Mouse (Mus musculus) lung, adult 2 months (tissue): ENCODE results near the gene Hbb-bh1. TPM values are rescaled to one million over a fixed set of nuclear protein-coding genes. Genes with fewer than 3 reads are reported as not detected.

Source experiments
- DNase-seq: peaks from one replicate; pipeline ENCODE4 v3.0.0; 2022
- H3K4me1 ChIP-seq: fragments of 200-500 bp; 2 replicates; pipeline ENCODE4 v1.6.1; 2011; ENCODE audit warnings: low read length; ENCODE audit not compliant: control insufficient read depth, insufficient read depth
- H3K4me3 ChIP-seq: fragments of 200-500 bp; replicated peaks from 2 replicates; pipeline ENCODE3; 2011; ENCODE audit warnings: low read depth, mild to moderate bottlenecking, control low read depth, low read length; ENCODE audit errors: extremely low read depth
- CTCF ChIP-seq: fragments of 200-500 bp; IDR thresholded peaks from 2 replicates; pipeline ENCODE4 v1.5.1; 2011; ENCODE audit warnings: mild to moderate bottlenecking, low read length, control low read depth; ENCODE audit not compliant: insufficient read depth
- POLR2A ChIP-seq: fragments of 200-500 bp; IDR thresholded peaks from 2 replicates; pipeline ENCODE4 v1.6.1; 2011; ENCODE audit warnings: low read depth, mild to moderate bottlenecking, control low read depth, low read length, borderline replicate concordance; ENCODE audit errors: extremely low read depth
- WGBS: fragments of 180-500 bp; shearing (Covaris S2); methylation state at CpG from one replicate; pipeline ENCODE4 v1.1.7; 2018; 5-methylcytosine and 5-hydroxymethylcytosine counted together
- polyA plus RNA-seq: library from polyadenylated mRNA; depleted of rRNA; stranded (reverse); fragments of >200 nt; gene quantifications from 2 replicates; pipeline ENCODE4 v1.2.3, GENCODE M21; 2012; rRNA removed

Gene Hbb-bh1
- polyA plus RNA-seq, 1 experiment, result not detected

DNA sequence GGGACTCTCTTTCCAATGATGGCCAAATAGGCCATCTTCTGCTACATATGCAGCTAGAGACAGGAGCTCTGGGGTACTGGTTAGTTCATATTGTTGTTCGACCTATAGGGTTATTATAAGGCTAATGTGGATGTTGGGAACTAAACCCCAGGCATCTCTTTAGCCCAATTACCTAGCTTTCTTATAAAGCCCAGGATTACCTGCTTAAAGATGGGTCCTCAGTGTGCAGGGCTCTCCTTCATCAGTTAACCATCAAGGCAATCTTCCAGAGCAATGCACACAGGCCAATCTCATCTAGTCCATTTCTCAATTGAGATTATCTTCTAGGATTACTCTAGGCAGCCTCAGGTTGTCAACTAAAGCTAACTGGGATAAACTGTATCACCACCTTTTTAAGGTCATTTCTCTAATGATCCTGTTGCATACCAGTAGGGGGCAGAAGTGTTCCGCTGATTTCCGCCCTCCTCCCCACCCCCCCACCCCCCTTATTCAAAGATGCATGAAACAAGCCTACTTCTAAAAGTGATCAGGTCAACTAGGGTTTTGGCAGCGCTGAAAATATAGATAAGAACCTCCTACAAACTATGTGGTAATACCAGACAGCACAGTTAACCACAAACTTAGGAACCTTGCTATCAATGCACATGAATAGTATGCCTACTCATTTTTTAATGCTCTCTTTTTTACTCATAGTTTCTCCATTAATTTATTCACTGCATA, 50.1 kb downstream of the Hbb-bh1 start:
- DNase-seq, result no peak
- no peak overlapping the region for H3K4me3 ChIP-seq

GRCm38 (mm10) chr7:103791721-103792120, 51.2 kb downstream of the Hbb-bh1 start, which contains the start of gene Olfr67:
Olfr67 (minus strand) TSS chr7:103791821.
- no peaks in the 10 kb centered on the region for H3K4me1 ChIP-seq
- TF ChIP-seq POLR2A, result no peak
- TF ChIP-seq CTCF, result no peak
- 67% methylated on average over 3 of the region's 3 CpGs for WGBS
- DNase-seq, result no peak
- no peak within 1 kb of the TSS for H3K4me3 ChIP-seq

More for the DNA sequence above, 50.1 kb downstream of the Hbb-bh1 start:
- TF ChIP-seq POLR2A (no peak), CTCF (no peak)
- H3K4me1 ChIP-seq, result no peaks in the 10 kb centered on the region
- 24% methylated on average over 4 of the region's 4 CpGs for WGBS

Other genes starting within 250 kb of the Hbb-bh1 start
- gene Olfr619, start 242.6 kb downstream of the Hbb-bh1 start, polyA plus RNA-seq, result not detected in 2 replicates
- gene Olfr620, start 230.6 kb downstream of the Hbb-bh1 start, polyA plus RNA-seq, result not detected in 2 replicates
- gene Olfr622, start 200.5 kb downstream of the Hbb-bh1 start, polyA plus RNA-seq, result not detected in 2 replicates
- not detected in 2 replicates for gene Olfr623, start 179.5 kb downstream of the Hbb-bh1 start, polyA plus RNA-seq
- gene Olfr624, start 172.0 kb downstream of the Hbb-bh1 start, polyA plus RNA-seq, result not detected in 2 replicates
- gene Olfr625-ps1, start 160.4 kb downstream of the Hbb-bh1 start, polyA plus RNA-seq, result not detected in 2 replicates
- gene Olfr243, start 128.5 kb downstream of the Hbb-bh1 start, polyA plus RNA-seq, result not detected in 2 replicates
- gene Olfr628, start 112.8 kb downstream of the Hbb-bh1 start, polyA plus RNA-seq, result not detected in 2 replicates
- gene Olfr629, start 98.2 kb downstream of the Hbb-bh1 start, polyA plus RNA-seq, result not detected in 2 replicates
- gene Olfr630, start 85.8 kb downstream of the Hbb-bh1 start, polyA plus RNA-seq, result not detected in 2 replicates
- gene Olfr69, start 71.6 kb downstream of the Hbb-bh1 start, polyA plus RNA-seq, result not detected in 2 replicates
- not detected in 2 replicates for gene Olfr68, start 63.5 kb downstream of the Hbb-bh1 start, polyA plus RNA-seq
- gene Olfr67, start 51.3 kb downstream of the Hbb-bh1 start, polyA plus RNA-seq, result not detected in 2 replicates
- 1,037 and 2,074 TPM in 2 replicates for gene Hbb-bt, start 29.2 kb downstream of the Hbb-bh1 start, polyA plus RNA-seq
- gene Hbb-bs, start 15.1 kb downstream of the Hbb-bh1 start, polyA plus RNA-seq, result 9,354 and 20,945 TPM in 2 replicates
- not detected in 2 replicates for gene Hbb-bh2, start 2.6 kb downstream of the Hbb-bh1 start, polyA plus RNA-seq
- 0.37 TPM in 1 of 2 replicates, not detected in the other for gene Hbb-y, start 10.1 kb upstream of the Hbb-bh1 start, polyA plus RNA-seq
- gene Olfr66, start 43.1 kb upstream of the Hbb-bh1 start, polyA plus RNA-seq, result not detected in 2 replicates
- gene Olfr64, start 51.3 kb upstream of the Hbb-bh1 start, polyA plus RNA-seq, result not detected in 2 replicates
- not detected in 2 replicates for gene Olfr65, start 60.3 kb upstream of the Hbb-bh1 start, polyA plus RNA-seq
- not detected in 2 replicates for gene Olfr631, start 85.7 kb upstream of the Hbb-bh1 start, polyA plus RNA-seq
- not detected in 2 replicates for gene Olfr632, start 91.2 kb upstream of the Hbb-bh1 start, polyA plus RNA-seq
- gene Olfr633, start 101.3 kb upstream of the Hbb-bh1 start, polyA plus RNA-seq, result not detected in 2 replicates
- gene Olfr635, start 128.0 kb upstream of the Hbb-bh1 start, polyA plus RNA-seq, result not detected in 2 replicates
- not detected in 2 replicates for gene Olfr638, start 155.6 kb upstream of the Hbb-bh1 start, polyA plus RNA-seq
- not detected in 2 replicates for gene Olfr639, start 174.1 kb upstream of the Hbb-bh1 start, polyA plus RNA-seq
- not detected in 2 replicates for gene Olfr640, start 182.4 kb upstream of the Hbb-bh1 start, polyA plus RNA-seq
- not detected in 2 replicates for gene Olfr641, start 192.3 kb upstream of the Hbb-bh1 start, polyA plus RNA-seq
- gene Olfr642, start 209.5 kb upstream of the Hbb-bh1 start, polyA plus RNA-seq, result not detected in 2 replicates
- not detected in 2 replicates for gene 4930516K23Rik, start 218.3 kb upstream of the Hbb-bh1 start, polyA plus RNA-seq
- not detected in 2 replicates for gene Olfr644, start 228.7 kb upstream of the Hbb-bh1 start, polyA plus RNA-seq
- gene Olfr645, start 242.3 kb upstream of the Hbb-bh1 start, polyA plus RNA-seq, result not detected in 2 replicates